Mouse (Mus musculus) kidney, embryonic 16.5 days (tissue): ENCODE results near the gene Tsen54. TPM values are rescaled to one million over a fixed set of nuclear protein-coding genes. Genes with fewer than 3 reads are reported as not detected.

Experiments
- ATAC-seq: fragments of 200-750 bp; cut with Nextera tagmentation; 2 replicates; pipeline ENCODE4 v1.8.0; 2017; ENCODE audit warnings: moderate TSS enrichment; ENCODE audit not compliant: low FRiP score, low TSS enrichment
- H3K27ac ChIP-seq: fragments of 300-500 bp; sonication (generic); 2 replicates; pipeline ENCODE4 v1.5.1; 2014; ENCODE audit warnings: low read length
- H3K27me3 ChIP-seq: fragments of 300-500 bp; sonication (generic); 2 replicates; pipeline ENCODE4 v1.6.1; 2014; ENCODE audit warnings: low read length, control low read depth, mixed read lengths; ENCODE audit not compliant: insufficient read depth
- H3K36me3 ChIP-seq: fragments of 300-500 bp; sonication (generic); 2 replicates; pipeline ENCODE4 v1.6.1; 2014; ENCODE audit warnings: low read length, control low read depth, mixed read lengths; ENCODE audit not compliant: insufficient read depth
- H3K4me1 ChIP-seq: fragments of 300-500 bp; sonication (generic); 2 replicates; pipeline ENCODE4 v1.6.1; 2014; ENCODE audit warnings: low read length, control low read depth, mixed read lengths; ENCODE audit not compliant: insufficient read depth
- H3K4me2 ChIP-seq: fragments of 300-500 bp; sonication (generic); replicated peaks from 2 replicates; pipeline ENCODE4 v1.6.1; 2014; ENCODE audit warnings: low read depth, low read length
- H3K4me3 ChIP-seq: fragments of 300-500 bp; sonication (generic); 2 replicates; pipeline ENCODE4 v1.5.1; 2014; ENCODE audit warnings: mild to moderate bottlenecking, low read length
- H3K9ac ChIP-seq: fragments of 300-500 bp; sonication (generic); replicated peaks from 2 replicates; pipeline ENCODE4 v1.6.1; 2014; ENCODE audit warnings: low read length
- H3K9me3 ChIP-seq: fragments of 300-500 bp; sonication (generic); 2 replicates; pipeline ENCODE4 v1.6.1; 2016; ENCODE audit warnings: low read length, control low read depth
- WGBS: fragments of 180-500 bp; shearing (Covaris S2); extraction: QIAGEN DNeasy Blood & Tissue Kit; methylation state at CpG from one replicate; pipeline ENCODE4 v1.1.7; 2014; 5-methylcytosine and 5-hydroxymethylcytosine counted together
- polyA plus RNA-seq: library from polyadenylated mRNA; unstranded; fragments of >200 nt; fragmentation: Nextera tagmentation; extraction: Ambion mirVana; gene quantifications from 2 replicates; pipeline ENCODE4 v1.2.1, GENCODE M21; 2015

The Tsen54 gene
- polyA plus RNA-seq, 1 experiment from 2014 or later: 50.2 TPM

GRCm38 (mm10) chr11:115800981-115801380 is 13.5 kb upstream of the Tsen54 start:
- ATAC-seq: no peak
- Histone ChIP-seq H3K9me3 (no peaks in the 10 kb centered on the region), H3K4me1 (no peaks in the 10 kb centered on the region), H3K4me3 (no peak overlapping the region), H3K27me3 (no peaks in the 10 kb centered on the region), H3K9ac (no peak overlapping the region), H3K4me2 (no peak overlapping the region), H3K27ac (no peak overlapping the region), H3K36me3 (peaks cover 71% of the 10 kb centered on the region)
- 86% methylated on average over 18 of the region's 18 CpGs for WGBS

- no peak overlapping the region for H3K4me3 ChIP-seq
- peaks cover 77% of the 10 kb centered on the region for H3K36me3 ChIP-seq
- no peak overlapping the region for H3K9ac ChIP-seq
- WGBS: 84% methylated on average over 24 of the region's 24 CpGs
- H3K27ac ChIP-seq: no peak overlapping the region
- H3K4me2 ChIP-seq: no peak overlapping the region
- no peaks in the 10 kb centered on the region for H3K9me3 ChIP-seq
- ATAC-seq: no peak
- peaks cover 6% of the 10 kb centered on the region for H3K4me1 ChIP-seq
- H3K27me3 ChIP-seq: no peaks in the 10 kb centered on the region
Measured at GRCm38 (mm10) chr11:115803072-115803709, 11.3 kb upstream of the Tsen54 start.

DNA sequence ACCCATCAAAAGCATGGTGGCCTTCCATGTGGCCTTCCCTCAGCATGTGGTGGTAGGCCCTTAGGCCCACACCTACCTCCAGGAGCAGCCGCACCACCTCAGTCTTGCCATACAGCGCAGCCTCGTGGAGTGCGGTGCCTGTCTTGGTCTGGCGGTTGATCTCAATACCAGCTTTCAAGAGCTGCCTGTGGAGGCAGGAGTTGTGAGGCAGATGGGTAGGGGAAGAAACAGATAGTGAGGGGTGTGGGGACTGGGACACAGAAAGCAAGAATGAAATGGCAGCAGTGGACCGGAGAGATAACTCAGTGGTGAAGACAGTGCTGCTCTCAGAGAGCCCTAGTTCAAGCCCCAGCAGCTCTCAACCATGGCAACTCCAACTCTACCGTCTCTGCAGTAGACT is 9.5 kb upstream of the Tsen54 start:
- Histone ChIP-seq H3K4me3 (no peak overlapping the region), H3K36me3 (peaks cover 67% of the 10 kb centered on the region), H3K9ac (no peak overlapping the region), H3K4me1 (peaks cover 25% of the 10 kb centered on the region), H3K9me3 (no peaks in the 10 kb centered on the region), H3K4me2 (no peak overlapping the region), H3K27ac (no peak overlapping the region), H3K27me3 (no peaks in the 10 kb centered on the region)
- 98% methylated on average over 7 of the region's 7 CpGs for WGBS
- ATAC-seq: no peak

DNA sequence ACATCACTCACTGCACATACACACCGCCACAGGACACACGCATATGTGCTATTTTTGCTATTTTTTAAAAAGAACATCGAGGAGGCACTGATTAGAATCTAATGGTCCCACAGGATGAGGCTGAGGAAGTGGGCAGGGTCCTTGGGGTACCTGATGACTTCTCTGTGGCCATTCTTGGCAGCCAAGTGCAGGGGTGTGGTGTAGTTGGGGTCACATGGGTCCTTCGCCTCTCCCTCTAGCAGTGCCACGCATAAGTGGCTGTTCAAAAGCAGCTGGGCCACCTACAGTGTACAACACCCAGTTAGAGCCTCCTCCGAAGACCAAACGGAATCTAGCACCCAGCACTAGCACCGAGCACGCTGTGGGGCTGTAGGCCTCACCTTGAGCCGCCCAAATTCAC is 8.4 kb upstream of the Tsen54 start:
- H3K36me3 ChIP-seq: peaks cover 63% of the 10 kb centered on the region
- no peak overlapping the region for H3K4me2 ChIP-seq
- no peak overlapping the region for H3K9ac ChIP-seq
- no peaks in the 10 kb centered on the region for H3K9me3 ChIP-seq
- ATAC-seq: no peak
- no peak overlapping the region for H3K27ac ChIP-seq
- no peak overlapping the region for H3K4me3 ChIP-seq
- H3K27me3 ChIP-seq: no peaks in the 10 kb centered on the region
- WGBS: 90% methylated on average over 10 of the region's 10 CpGs
- H3K4me1 ChIP-seq: peaks cover 36% of the 10 kb centered on the region

- no peak for ATAC-seq
- Histone ChIP-seq H3K9me3 (no peaks in the 10 kb centered on the region), H3K4me1 (peaks cover 48% of the 10 kb centered on the region), H3K9ac (no peak overlapping the region), H3K4me2 (no peak overlapping the region), H3K27ac (no peak overlapping the region), H3K36me3 (peaks cover 56% of the 10 kb centered on the region), H3K4me3 (no peak overlapping the region), H3K27me3 (no peaks in the 10 kb centered on the region)
- 88% methylated on average over 6 of the region's 6 CpGs for WGBS
Measured at GRCm38 (mm10) chr11:115807306-115807705, 7.2 kb upstream of the Tsen54 start.

DNA sequence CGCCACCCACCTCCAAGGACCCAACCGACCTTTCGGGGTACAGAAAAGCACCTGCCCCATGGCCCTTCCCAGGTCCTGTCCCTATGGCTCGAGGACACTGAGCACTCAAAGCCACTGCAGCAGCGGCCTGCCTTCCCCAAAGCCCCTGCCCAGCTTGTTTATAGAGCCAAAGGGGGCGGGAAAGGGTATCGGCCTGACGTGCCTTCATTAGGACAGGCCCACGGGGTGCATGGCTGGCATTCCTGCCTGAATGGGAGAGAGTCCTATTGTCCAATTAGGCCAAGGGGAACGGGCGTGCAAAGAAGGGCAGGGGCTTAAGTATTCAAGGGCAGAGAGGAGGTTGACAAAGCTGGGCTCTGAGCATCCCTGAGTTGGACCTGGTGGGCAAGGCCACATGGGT is 6.6 kb upstream of the Tsen54 start:
- WGBS: 70% methylated on average over 11 of the region's 11 CpGs
- H3K27me3 ChIP-seq: no peaks in the 10 kb centered on the region
- ATAC-seq: no peak
- no peaks in the 10 kb centered on the region for H3K9me3 ChIP-seq
- no peak overlapping the region; the same call in 1 of the 2 replicates for H3K27ac ChIP-seq
- H3K9ac ChIP-seq: no peak overlapping the region
- no peak overlapping the region for H3K4me3 ChIP-seq
- H3K4me1 ChIP-seq: peaks cover 53% of the 10 kb centered on the region
- H3K4me2 ChIP-seq: peak overlapping the region; percentile 75
- peaks cover 49% of the 10 kb centered on the region for H3K36me3 ChIP-seq

GRCm38 (mm10) chr11:115808696-115809310 is 5.7 kb upstream of the Tsen54 start:
- no peak; the same call in 1 of the 2 replicates for ATAC-seq
- Histone ChIP-seq H3K27me3 (no peaks in the 10 kb centered on the region), H3K36me3 (peaks cover 41% of the 10 kb centered on the region), H3K4me3 (0 out of 2 replicates have a peak overlapping the region, but pooled peaks have one; percentile 3), H3K4me2 (peak overlapping the region; percentile 75), H3K9me3 (no peaks in the 10 kb centered on the region), H3K27ac (peak overlapping the region; percentile 75), H3K4me1 (peaks cover 53% of the 10 kb centered on the region), H3K9ac (peak overlapping the region; percentile 91; the same call in 1 of the 2 replicates)
- 35% methylated on average over 10 of the region's 10 CpGs for WGBS

DNA sequence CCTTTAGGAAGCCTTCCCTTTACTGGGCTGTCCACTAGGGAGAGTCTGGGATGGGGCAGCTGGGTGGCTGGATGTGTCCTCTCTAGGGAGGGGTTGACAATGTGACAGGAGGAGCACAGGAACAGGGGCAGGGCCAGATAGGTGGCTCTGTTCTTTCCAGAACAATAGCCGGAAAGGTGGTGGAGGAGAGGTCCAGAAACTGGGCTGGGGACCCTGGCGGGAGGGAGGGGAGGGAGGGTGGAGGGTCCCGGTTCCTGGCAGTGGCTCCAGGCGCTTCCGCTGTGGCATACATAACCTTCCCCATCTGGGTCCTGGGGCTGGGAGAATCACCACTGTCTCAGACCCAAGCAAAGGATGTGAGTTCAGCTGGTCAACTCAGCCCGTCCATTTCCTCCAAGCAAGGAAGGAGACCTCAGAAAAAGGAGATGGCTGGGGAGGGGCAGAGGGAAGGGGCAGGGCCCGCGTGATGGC is 5.2 kb upstream of the Tsen54 start:
- peaks cover 57% of the 10 kb centered on the region for H3K4me1 ChIP-seq

GRCm38 (mm10) chr11:115810377-115810776 is 4.1 kb upstream of the Tsen54 start:
- peak overlapping the region; percentile 75 for H3K4me2 ChIP-seq
- no peaks in the 10 kb centered on the region for H3K27me3 ChIP-seq
- H3K9me3 ChIP-seq: no peaks in the 10 kb centered on the region
- ATAC-seq: no peak
- 20% methylated on average over 14 of the region's 14 CpGs for WGBS
- peak overlapping the region; percentile 96 for H3K4me3 ChIP-seq
- H3K9ac ChIP-seq: peak overlapping the region; percentile 91
- peaks cover 28% of the 10 kb centered on the region for H3K36me3 ChIP-seq
- H3K4me1 ChIP-seq: peaks cover 61% of the 10 kb centered on the region
- H3K27ac ChIP-seq: peak overlapping the region; percentile 75

More for the DNA sequence above, 5.2 kb upstream of the Tsen54 start:
- no peaks in the 10 kb centered on the region for H3K27me3 ChIP-seq
- H3K36me3 ChIP-seq: peaks cover 38% of the 10 kb centered on the region
- peak overlapping the region; percentile 96; the same call in 1 of the 2 replicates for H3K4me3 ChIP-seq
- H3K9ac ChIP-seq: peak overlapping the region; percentile 91
- peak overlapping the region; percentile 75 for H3K4me2 ChIP-seq
- H3K27ac ChIP-seq: peak overlapping the region; percentile 75
- no peaks in the 10 kb centered on the region for H3K9me3 ChIP-seq
- WGBS: 55% methylated on average over 8 of the region's 8 CpGs
- peak; percentile 0; the same call in 1 of the 2 replicates for ATAC-seq
